Mouse (Mus musculus) forebrain, embryonic 12.5 days (tissue): ENCODE data around the gene Lrrc20. TPM values are rescaled to one million over a fixed set of nuclear protein-coding genes. Genes with fewer than 3 reads are reported as not detected.
A peak's percentile ranks its signal among the peaks of the same experiment; 100 is the strongest.
"Not testable (repeated sequence)": the region's sequence is repeated elsewhere in the genome, so short reads cannot be mapped to it uniquely, and the experiment has no call there.

Experiments used
- ATAC-seq: fragments of 200-750 bp; cut with Nextera tagmentation; 2 replicates; pipeline ENCODE4 v1.8.0; 2017; ENCODE audit warnings: moderate TSS enrichment; ENCODE audit not compliant: low FRiP score
- H3K27ac ChIP-seq: fragments of 300-500 bp; sonication (generic); 2 replicates; pipeline ENCODE4 v1.5.1; 2016; ENCODE audit warnings: mild to moderate bottlenecking
- H3K27me3 ChIP-seq: fragments of 300-500 bp; sonication (generic); 2 replicates; pipeline ENCODE4 v1.6.1; 2016; ENCODE audit warnings: mild to moderate bottlenecking
- H3K36me3 ChIP-seq: fragments of 300-500 bp; sonication (generic); replicated peaks from 2 replicates; pipeline ENCODE4 v1.6.1; 2016; ENCODE audit warnings: mild to moderate bottlenecking
- H3K4me1 ChIP-seq: fragments of 300-500 bp; sonication (generic); 2 replicates; pipeline ENCODE4 v1.6.1; 2016
- H3K4me2 ChIP-seq: fragments of 300-500 bp; sonication (generic); 2 replicates; pipeline ENCODE4 v1.6.1; 2016; ENCODE audit warnings: mild to moderate bottlenecking, moderate library complexity
- H3K4me3 ChIP-seq: fragments of 300-500 bp; sonication (generic); replicated peaks from 2 replicates; pipeline ENCODE4 v1.5.1; 2016; ENCODE audit warnings: mild to moderate bottlenecking
- H3K9ac ChIP-seq: fragments of 300-500 bp; sonication (generic); 2 replicates; pipeline ENCODE4 v1.6.1; 2016; ENCODE audit warnings: mild to moderate bottlenecking
- H3K9me3 ChIP-seq: fragments of 300-500 bp; sonication (generic); 2 replicates; pipeline ENCODE4 v1.6.1; 2016
- WGBS: fragments of 180-500 bp; shearing (Covaris S2); methylation state at CpG from one replicate; pipeline ENCODE4 v1.1.7; 2016; 5-methylcytosine and 5-hydroxymethylcytosine counted together
- polyA plus RNA-seq: library from polyadenylated mRNA; unstranded; fragments of >200 nt; fragmentation: Nextera tagmentation; extraction: Ambion mirVana; gene quantifications from 2 replicates; pipeline ENCODE4 v1.2.1, GENCODE M21; 2016

The Lrrc20 gene
- polyA plus RNA-seq, 1 experiment from 2014 or later, result 14.4 TPM

- 0 out of 2 replicates have a peak, but pooled peaks cover 2% of the 10 kb centered on the region for H3K9me3 ChIP-seq
- H3K27ac ChIP-seq, result no peak overlapping the region
- H3K27me3 ChIP-seq, result peaks cover 39% of the 10 kb centered on the region
- 14% methylated on average over 8 of the region's 8 CpGs for WGBS
- peaks cover 3% of the 10 kb centered on the region; the same call in 1 of the 2 replicates for H3K4me1 ChIP-seq
- no peak overlapping the region for H3K9ac ChIP-seq
- no peak overlapping the region for H3K4me2 ChIP-seq
- H3K36me3 ChIP-seq, result no peaks in the 10 kb centered on the region
- 0 out of 2 replicates have a peak, but pooled peaks have one; percentile 4 for ATAC-seq
- H3K4me3 ChIP-seq, result no peak overlapping the region
Observed at GRCm38 (mm10) chr10:61605851-61606250, 130.2 kb downstream of the Lrrc20 start.

GRCm38 (mm10) chr10:61608233-61608632 is 132.6 kb downstream of the Lrrc20 start:
- Histone ChIP-seq H3K9me3 (no peaks in the 10 kb centered on the region), H3K4me2 (no peak overlapping the region), H3K27me3 (peaks cover 40% of the 10 kb centered on the region), H3K27ac (no peak overlapping the region), H3K4me3 (no peak overlapping the region), H3K9ac (no peak overlapping the region), H3K36me3 (no peaks in the 10 kb centered on the region), H3K4me1 (no peaks in the 10 kb centered on the region)
- ATAC-seq, result no peak

- 77% methylated on average over 8 of the region's 8 CpGs for WGBS
- Histone ChIP-seq H3K4me1 (no peaks in the 10 kb centered on the region), H3K27me3 (peaks cover 31% of the 10 kb centered on the region), H3K9ac (no peak overlapping the region), H3K36me3 (no peaks in the 10 kb centered on the region), H3K9me3 (no peaks in the 10 kb centered on the region), H3K4me2 (no peak overlapping the region), H3K27ac (no peak overlapping the region), H3K4me3 (no peak overlapping the region)
- no peak for ATAC-seq
Observed at GRCm38 (mm10) chr10:61610650-61611235, 135.1 kb downstream of the Lrrc20 start.

GRCm38 (mm10) chr10:61614311-61614710 is 138.7 kb downstream of the Lrrc20 start:
- no peak overlapping the region for H3K4me2 ChIP-seq
- 66% methylated on average over 7 of the region's 7 CpGs for WGBS
- no peaks in the 10 kb centered on the region for H3K36me3 ChIP-seq
- no peaks in the 10 kb centered on the region for H3K4me1 ChIP-seq
- H3K27ac ChIP-seq, result no peak overlapping the region
- no peak for ATAC-seq
- no peak overlapping the region for H3K9ac ChIP-seq
- H3K27me3 ChIP-seq, result peaks cover 31% of the 10 kb centered on the region
- H3K9me3 ChIP-seq, result peaks cover 4% of the 10 kb centered on the region; the same call in 1 of the 2 replicates
- H3K4me3 ChIP-seq, result no peak overlapping the region

GRCm38 (mm10) chr10:61618528-61618927 is 142.9 kb downstream of the Lrrc20 start:
- Histone ChIP-seq H3K27me3 (peaks cover 25% of the 10 kb centered on the region), H3K9me3 (peaks cover 4% of the 10 kb centered on the region; the same call in 1 of the 2 replicates)

GRCm38 (mm10) chr10:61621681-61622080 is 146.1 kb downstream of the Lrrc20 start:
- Histone ChIP-seq H3K9me3 (peaks cover 4% of the 10 kb centered on the region; the same call in 1 of the 2 replicates), H3K4me3 (no peak overlapping the region), H3K27me3 (peaks cover 51% of the 10 kb centered on the region), H3K4me2 (no peak overlapping the region), H3K4me1 (peaks cover 12% of the 10 kb centered on the region), H3K9ac (no peak overlapping the region), H3K36me3 (no peaks in the 10 kb centered on the region), H3K27ac (no peak overlapping the region)
- 40% methylated on average over 9 of the region's 9 CpGs for WGBS
- no peak for ATAC-seq

More at GRCm38 (mm10) chr10:61618528-61618927, 142.9 kb downstream of the Lrrc20 start:
- no peak overlapping the region for H3K9ac ChIP-seq
- H3K4me2 ChIP-seq, result no peak overlapping the region
- no peak overlapping the region for H3K27ac ChIP-seq
- ATAC-seq, result no peak
- H3K4me1 ChIP-seq, result no peaks in the 10 kb centered on the region
- no peak overlapping the region for H3K4me3 ChIP-seq
- WGBS, result 76% methylated on average over 2 of the region's 2 CpGs
- no peaks in the 10 kb centered on the region for H3K36me3 ChIP-seq

- H3K4me3 ChIP-seq, H3K36me3 ChIP-seq, H3K9ac ChIP-seq, H3K4me2 ChIP-seq, ATAC-seq, H3K9me3 ChIP-seq, H3K27ac ChIP-seq: not testable (repeated sequence)
- H3K4me1 ChIP-seq, result peaks cover 12% of the 10 kb centered on the region
- H3K27me3 ChIP-seq, result peaks cover 60% of the 10 kb centered on the region
- 70% methylated on average over 3 of the region's 3 CpGs for WGBS
Observed at GRCm38 (mm10) chr10:61623874-61624273, 148.3 kb downstream of the Lrrc20 start.

- H3K27me3 ChIP-seq, result peaks cover 60% of the 10 kb centered on the region
- no peaks in the 10 kb centered on the region for H3K9me3 ChIP-seq
- peaks cover 12% of the 10 kb centered on the region for H3K4me1 ChIP-seq
- H3K9ac ChIP-seq, result no peak overlapping the region
- no peaks in the 10 kb centered on the region for H3K36me3 ChIP-seq
- no peak overlapping the region for H3K4me3 ChIP-seq
- peak overlapping the region; percentile 81; the same call in 1 of the 2 replicates for H3K4me2 ChIP-seq
- WGBS, result 27% methylated on average over 5 of the region's 5 CpGs
- ATAC-seq, result no peak
- H3K27ac ChIP-seq, result no peak overlapping the region
Observed at GRCm38 (mm10) chr10:61624771-61625170, 149.2 kb downstream of the Lrrc20 start.

- Histone ChIP-seq H3K4me3 (peak overlapping the region; percentile 45), H3K4me2 (peak overlapping the region; percentile 81), H3K4me1 (peaks cover 12% of the 10 kb centered on the region), H3K27ac (no peak overlapping the region), H3K9ac (peak overlapping the region; percentile 48; the same call in 1 of the 2 replicates), H3K27me3 (peaks cover 55% of the 10 kb centered on the region), H3K36me3 (no peaks in the 10 kb centered on the region), H3K9me3 (no peaks in the 10 kb centered on the region)
- 3% methylated on average over 74 of the region's 74 CpGs for WGBS
- peak; percentile 58 for ATAC-seq
Observed at GRCm38 (mm10) chr10:61625381-61626257, 150.0 kb downstream of the Lrrc20 start.

- no peak overlapping the region for H3K9ac ChIP-seq
- H3K4me2 ChIP-seq, result no peak overlapping the region
- WGBS, result 97% methylated on average over 3 of the region's 3 CpGs
- no peaks in the 10 kb centered on the region for H3K9me3 ChIP-seq
- no peak overlapping the region for H3K4me3 ChIP-seq
- ATAC-seq, result no peak
- no peaks in the 10 kb centered on the region for H3K36me3 ChIP-seq
- H3K27ac ChIP-seq, result no peak overlapping the region
- peaks cover 12% of the 10 kb centered on the region for H3K4me1 ChIP-seq
- peaks cover 51% of the 10 kb centered on the region for H3K27me3 ChIP-seq
Observed at GRCm38 (mm10) chr10:61626551-61626950, 150.9 kb downstream of the Lrrc20 start.

- H3K27ac ChIP-seq, result no peak overlapping the region
- no peaks in the 10 kb centered on the region for H3K36me3 ChIP-seq
- 75% methylated on average over 15 of the region's 15 CpGs for WGBS
- no peak overlapping the region for H3K4me3 ChIP-seq
- peaks cover 51% of the 10 kb centered on the region for H3K27me3 ChIP-seq
- no peak overlapping the region for H3K4me2 ChIP-seq
- no peak for ATAC-seq
- no peaks in the 10 kb centered on the region for H3K9me3 ChIP-seq
- H3K4me1 ChIP-seq, result peaks cover 12% of the 10 kb centered on the region
- no peak overlapping the region for H3K9ac ChIP-seq
Observed at GRCm38 (mm10) chr10:61627195-61627937, 151.8 kb downstream of the Lrrc20 start.

- no peak overlapping the region for H3K27ac ChIP-seq
- no peak overlapping the region for H3K4me3 ChIP-seq
- H3K9ac ChIP-seq, result no peak overlapping the region
- ATAC-seq, result no peak
- no peaks in the 10 kb centered on the region for H3K36me3 ChIP-seq
- 88% methylated on average over 4 of the region's 4 CpGs for WGBS
- H3K27me3 ChIP-seq, result peaks cover 51% of the 10 kb centered on the region
- peaks cover 12% of the 10 kb centered on the region for H3K4me1 ChIP-seq
- no peak overlapping the region for H3K4me2 ChIP-seq
- no peaks in the 10 kb centered on the region for H3K9me3 ChIP-seq
Observed at GRCm38 (mm10) chr10:61627938-61628250, 152.3 kb downstream of the Lrrc20 start.
